Mouse (Mus musculus) lung, postnatal 0 days (tissue): Measurements from ENCODE around the gene Lct. TPM values are rescaled to one million over a fixed set of nuclear protein-coding genes. Genes with fewer than 3 reads are reported as not detected.

Experiments used
- ATAC-seq: fragments of 200-750 bp; cut with Nextera tagmentation; 2 replicates; pipeline ENCODE4 v1.8.0; 2017; ENCODE audit warnings: moderate library complexity
- DNase-seq: peaks from one replicate; pipeline ENCODE4 v3.0.0-alpha.2; 2016; ENCODE audit warnings: low spot score
- H3K27ac ChIP-seq: fragments of 300-500 bp; sonication (generic); 2 replicates; pipeline ENCODE4 v1.5.1; 2014; ENCODE audit warnings: antibody characterized with exemption, mild to moderate bottlenecking, low read length, mixed read lengths
- H3K27me3 ChIP-seq: fragments of 300-500 bp; sonication (generic); replicated peaks from 2 replicates; pipeline ENCODE4 v1.6.1; 2014; ENCODE audit warnings: low read length, mixed read lengths; ENCODE audit not compliant: insufficient read depth
- H3K36me3 ChIP-seq: fragments of 300-500 bp; sonication (generic); 2 replicates; pipeline ENCODE4 v1.6.1; 2014; ENCODE audit warnings: low read length, mixed read lengths; ENCODE audit not compliant: insufficient read depth
- H3K4me1 ChIP-seq: fragments of 300-500 bp; sonication (generic); 2 replicates; pipeline ENCODE4 v1.6.1; 2014; ENCODE audit warnings: antibody characterized with exemption, low read depth, low read length, mixed read lengths; ENCODE audit not compliant: insufficient read depth
- H3K4me2 ChIP-seq: fragments of 300-500 bp; sonication (generic); replicated peaks from 2 replicates; pipeline ENCODE4 v1.6.1; 2014; ENCODE audit warnings: low read depth, mild to moderate bottlenecking, low read length, moderate library complexity, mixed read lengths
- H3K4me3 ChIP-seq: fragments of 300-500 bp; sonication (generic); 2 replicates; pipeline ENCODE4 v1.5.1; 2014; ENCODE audit warnings: low read depth, low read length
- H3K9ac ChIP-seq: fragments of 300-500 bp; sonication (generic); replicated peaks from 2 replicates; pipeline ENCODE4 v1.6.1; 2014; ENCODE audit warnings: low read depth, mild to moderate bottlenecking
- H3K9me3 ChIP-seq: fragments of 300-500 bp; sonication (generic); 2 replicates; pipeline ENCODE4 v1.6.1; 2016; ENCODE audit warnings: low read length, mixed read lengths
- CTCF ChIP-seq: IDR thresholded peaks from 2 replicates; pipeline ENCODE4 v1.5.1; 2016; ENCODE audit warnings: antibody characterized with exemption, mild to moderate bottlenecking
- EP300 ChIP-seq: IDR thresholded peaks from 2 replicates; pipeline ENCODE4 v1.6.1; 2016; ENCODE audit warnings: antibody characterized with exemption, mild to moderate bottlenecking, control low read depth
- WGBS: fragments of 180-500 bp; shearing (Covaris S2); extraction: QIAGEN DNeasy Blood & Tissue Kit; methylation state at CpG from one replicate; pipeline ENCODE4 v1.1.7; 2014; 5-methylcytosine and 5-hydroxymethylcytosine counted together
- polyA plus RNA-seq: library from polyadenylated mRNA; unstranded; fragments of >200 nt; fragmentation: Nextera tagmentation; extraction: Ambion mirVana; gene quantifications from 2 replicates; pipeline ENCODE4 v1.2.1, GENCODE M21; 2015

The Lct gene
- polyA plus RNA-seq, 1 experiment from 2014 or later = not detected

- peaks cover 10% of the 10 kb centered on the region for H3K36me3 ChIP-seq
- H3K4me3 ChIP-seq = peak within 1 kb of the TSS; percentile 72
- H3K4me2 ChIP-seq = peak within 1 kb of the TSS; percentile 68
- 2% methylated on average over 33 of the region's 38 CpGs for WGBS
- H3K4me1 ChIP-seq = peaks cover 8% of the 10 kb centered on the region; the same call in 1 of the 2 replicates
- peak; percentile 97 for DNase-seq
- H3K27me3 ChIP-seq = no peaks in the 10 kb centered on the region
- peak; percentile 98 for ATAC-seq
- TF ChIP-seq CTCF = no peak
- TF ChIP-seq EP300 = no peak
- no peaks in the 10 kb centered on the region for H3K9me3 ChIP-seq
- H3K9ac ChIP-seq = peak within 1 kb of the TSS; percentile 2; the same call in 1 of the 2 replicates
- peak within 1 kb of the TSS; percentile 60 for H3K27ac ChIP-seq
These were observed 31.6 kb upstream of the Lct start, which contains the start of gene Mcm6 for GRCm38 (mm10) chr1:128359554-128360376. Gene Mcm6, minus strand, starts transcription at chr1:128359664.

- peak overlapping the region; percentile 72 for H3K4me3 ChIP-seq
- ATAC-seq = peak; percentile 81
- peak; percentile 78 for DNase-seq
- no peaks in the 10 kb centered on the region for H3K27me3 ChIP-seq
- peaks cover 8% of the 10 kb centered on the region; the same call in 1 of the 2 replicates for H3K4me1 ChIP-seq
- peak overlapping the region; percentile 60 for H3K27ac ChIP-seq
- H3K9ac ChIP-seq = peak overlapping the region; percentile 2; the same call in 1 of the 2 replicates
- H3K4me2 ChIP-seq = peak overlapping the region; percentile 68
- H3K36me3 ChIP-seq = peaks cover 10% of the 10 kb centered on the region
- no peaks in the 10 kb centered on the region for H3K9me3 ChIP-seq
- WGBS = under 1% methylated on average over 35 of the region's 35 CpGs
- TF ChIP-seq CTCF (peak; percentile 29), EP300 (no peak)
These were observed 30.9 kb upstream of the Lct start for GRCm38 (mm10) chr1:128358916-128359553.

- WGBS = 41% methylated on average over 6 of the region's 6 CpGs
These were observed 30.2 kb upstream of the Lct start for GRCm38 (mm10) chr1:128358276-128358675.

GRCm38 (mm10) chr1:128357452-128357851, 29.3 kb upstream of the Lct start:
- Histone ChIP-seq H3K36me3 (peaks cover 10% of the 10 kb centered on the region; the same call in 1 of the 2 replicates), H3K4me2 (no peak overlapping the region; the same call in 1 of the 2 replicates), H3K9me3 (no peaks in the 10 kb centered on the region), H3K27me3 (no peaks in the 10 kb centered on the region), H3K4me3 (no peak overlapping the region), H3K4me1 (peaks cover 8% of the 10 kb centered on the region; the same call in 1 of the 2 replicates), H3K9ac (no peak overlapping the region), H3K27ac (no peak overlapping the region)
- 40% methylated on average over 3 of the region's 3 CpGs for WGBS
- no peak for TF ChIP-seq EP300
- no peak for TF ChIP-seq CTCF
- DNase-seq (no peak), ATAC-seq (no peak)

More at GRCm38 (mm10) chr1:128358276-128358675, 30.2 kb upstream of the Lct start:
- H3K27ac ChIP-seq = 0 out of 2 replicates have a peak overlapping the region, but pooled peaks have one; percentile 23
- TF ChIP-seq EP300 (no peak), CTCF (no peak)
- no peak overlapping the region for H3K9ac ChIP-seq
- H3K36me3 ChIP-seq = peaks cover 10% of the 10 kb centered on the region
- DNase-seq (no peak), ATAC-seq (no peak)
- no peaks in the 10 kb centered on the region for H3K9me3 ChIP-seq
- H3K4me3 ChIP-seq = peak overlapping the region; percentile 72; the same call in 1 of the 2 replicates
- peaks cover 8% of the 10 kb centered on the region; the same call in 1 of the 2 replicates for H3K4me1 ChIP-seq
- H3K4me2 ChIP-seq = peak overlapping the region; percentile 68; the same call in 1 of the 2 replicates
- no peaks in the 10 kb centered on the region for H3K27me3 ChIP-seq

GRCm38 (mm10) chr1:128353092-128353491, 25.0 kb upstream of the Lct start:
- 68% methylated on average over 3 of the region's 3 CpGs for WGBS
- ATAC-seq = no peak

GRCm38 (mm10) chr1:128344232-128344631, 16.1 kb upstream of the Lct start:
- H3K9me3 ChIP-seq = no peaks in the 10 kb centered on the region
- no peak overlapping the region for H3K4me3 ChIP-seq
- DNase-seq = no peak
- H3K27me3 ChIP-seq = no peaks in the 10 kb centered on the region
- no peak overlapping the region for H3K4me2 ChIP-seq
- 88% methylated on average over 10 of the region's 10 CpGs for WGBS
- ATAC-seq = no peak
- peaks cover 27% of the 10 kb centered on the region; the same call in 1 of the 2 replicates for H3K36me3 ChIP-seq
- H3K9ac ChIP-seq = no peak overlapping the region
- no peak overlapping the region for H3K27ac ChIP-seq
- TF ChIP-seq CTCF (no peak), EP300 (no peak)
- H3K4me1 ChIP-seq = no peaks in the 10 kb centered on the region

More at GRCm38 (mm10) chr1:128353092-128353491, 25.0 kb upstream of the Lct start:
- TF ChIP-seq EP300 (no peak), CTCF (no peak)
- no peak overlapping the region for H3K4me2 ChIP-seq
- DNase-seq = no peak
- no peaks in the 10 kb centered on the region for H3K9me3 ChIP-seq
- H3K9ac ChIP-seq = no peak overlapping the region
- no peak overlapping the region for H3K4me3 ChIP-seq
- H3K36me3 ChIP-seq = peaks cover 14% of the 10 kb centered on the region; the same call in 1 of the 2 replicates
- H3K4me1 ChIP-seq = no peaks in the 10 kb centered on the region; the same call in 1 of the 2 replicates
- no peaks in the 10 kb centered on the region for H3K27me3 ChIP-seq
- no peak overlapping the region for H3K27ac ChIP-seq
